Mouse (Mus musculus) brain, embryonic 18.5 days (tissue): Measurements from ENCODE around the gene Ccdc3.
"Not testable (repeated sequence)": the region's sequence is repeated elsewhere in the genome, so short reads cannot be mapped to it uniquely, and the experiment has no call there.

Experiments
- DNase-seq: peaks from one replicate; pipeline ENCODE4 v3.0.0-alpha.2; 2012; ENCODE audit warnings: low read depth, low spot score

Ccdc3 gene

DNA sequence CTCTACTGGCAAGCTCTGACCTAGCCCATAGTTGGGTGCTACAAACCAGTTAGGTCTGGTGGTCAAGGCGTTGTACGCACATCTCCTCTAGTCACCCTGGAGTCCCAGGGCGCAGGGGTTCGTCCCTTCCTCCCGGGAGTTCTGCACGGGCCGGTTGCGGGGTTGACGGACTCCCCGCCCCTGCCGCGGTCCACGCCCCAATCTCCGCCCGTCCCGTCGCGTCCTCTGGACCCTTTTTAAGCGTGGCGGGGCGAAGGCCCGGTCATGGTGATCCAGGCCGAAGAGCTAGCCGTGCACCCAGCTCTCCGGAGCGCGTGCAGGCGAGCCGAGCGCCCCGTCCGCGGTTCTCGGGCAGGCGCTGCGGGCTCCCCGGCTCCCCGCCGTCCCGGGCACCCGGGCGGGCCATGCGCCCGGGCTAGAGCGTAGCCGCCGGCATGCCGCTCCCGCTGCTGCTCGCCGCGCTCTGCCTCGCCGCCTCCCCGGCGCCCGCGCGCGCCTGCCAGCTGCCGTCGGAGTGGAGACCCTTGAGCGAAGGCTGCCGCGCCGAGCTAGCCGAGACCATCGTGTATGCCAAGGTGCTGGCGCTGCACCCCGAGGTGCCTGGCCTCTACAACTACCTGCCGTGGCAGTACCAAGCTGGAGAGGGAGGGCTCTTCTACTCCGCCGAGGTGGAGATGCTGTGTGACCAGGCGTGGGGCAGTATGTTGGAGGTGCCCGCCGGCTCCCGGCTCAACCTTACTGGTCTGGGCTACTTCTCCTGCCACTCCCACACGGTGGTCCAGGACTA lies at the start of gene Ccdc3:
Gene Ccdc3, plus strand, starts transcription at position 277 of the 787 bp plus-strand sequence.
- DNase-seq = no peak

GRCm38 (mm10) chr2:5090385-5090784 lies 47.2 kb upstream of the Ccdc3 start:
- not testable (repeated sequence) for DNase-seq

DNA sequence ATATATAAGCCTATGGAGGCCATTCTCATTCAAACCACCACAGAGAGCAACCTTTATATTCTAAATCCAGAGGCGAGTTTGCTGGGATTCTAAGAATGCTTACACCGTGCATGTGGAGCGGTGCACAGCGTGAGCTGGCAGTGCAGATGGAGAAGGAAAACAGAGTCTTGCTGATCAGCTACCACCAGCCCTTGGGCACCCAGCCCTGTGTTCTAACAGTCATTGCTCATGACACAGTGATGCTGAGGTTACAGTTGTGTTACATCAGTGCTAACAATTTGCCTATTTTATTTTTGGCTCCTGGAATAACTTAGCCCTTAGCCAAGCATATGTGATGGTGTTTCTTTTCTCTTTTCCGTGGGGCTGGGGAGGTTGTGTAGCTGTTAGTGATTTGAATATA lies 42.7 kb upstream of the Ccdc3 start:
- no peak for DNase-seq

GRCm38 (mm10) chr2:5095316-5095715 lies 42.3 kb upstream of the Ccdc3 start:
- DNase-seq = no peak

GRCm38 (mm10) chr2:5097786-5098445 lies 39.7 kb upstream of the Ccdc3 start:
- no peak for DNase-seq

DNA sequence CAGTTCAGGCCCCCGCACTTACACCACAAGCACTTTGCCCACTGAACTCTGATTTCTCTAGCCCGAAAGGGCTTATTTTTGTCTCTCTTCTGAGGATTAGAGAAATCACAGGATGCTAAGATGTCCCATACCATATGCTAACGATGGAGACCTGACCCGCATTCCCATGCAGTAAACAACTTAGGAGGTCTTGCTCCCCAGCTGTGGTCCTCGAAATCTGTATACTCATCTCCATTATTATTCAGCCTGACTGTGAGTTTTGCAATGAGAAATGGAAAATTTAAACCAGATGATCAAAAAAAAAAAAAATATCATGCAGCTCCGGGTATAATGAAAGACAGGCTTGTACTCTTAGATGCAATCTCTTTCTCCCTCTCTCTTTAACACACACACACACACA lies 38.4 kb upstream of the Ccdc3 start:
- DNase-seq = no peak

- DNase-seq = no peak
These were observed 35.8 kb upstream of the Ccdc3 start for GRCm38 (mm10) chr2:5101743-5102245.

DNA sequence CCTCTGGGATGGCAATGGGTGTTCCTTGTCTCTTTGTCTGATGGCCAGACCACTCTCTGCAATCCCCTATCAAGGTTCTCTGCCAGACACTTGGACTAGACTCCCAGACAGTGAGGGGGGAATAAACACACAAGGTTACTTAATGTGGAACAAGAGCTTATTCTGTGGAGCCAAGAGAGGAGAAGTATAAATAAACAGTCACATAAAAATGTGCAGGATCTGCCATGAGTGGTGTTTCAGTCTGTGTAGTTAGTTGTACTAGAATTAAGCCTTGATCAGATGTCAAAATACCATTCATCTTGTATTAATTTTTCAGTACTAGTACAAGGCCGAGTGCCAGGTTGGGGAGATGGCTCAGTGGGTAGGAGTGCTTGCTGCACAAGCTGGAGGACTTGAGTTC lies 34.7 kb upstream of the Ccdc3 start:
- no peak for DNase-seq

GRCm38 (mm10) chr2:5112785-5113291 lies 24.7 kb upstream of the Ccdc3 start:
- no peak for DNase-seq

- DNase-seq = no peak
These were observed 23.2 kb upstream of the Ccdc3 start for GRCm38 (mm10) chr2:5114386-5114785.

GRCm38 (mm10) chr2:5116856-5117532 lies 20.6 kb upstream of the Ccdc3 start:
- no peak for DNase-seq

DNA sequence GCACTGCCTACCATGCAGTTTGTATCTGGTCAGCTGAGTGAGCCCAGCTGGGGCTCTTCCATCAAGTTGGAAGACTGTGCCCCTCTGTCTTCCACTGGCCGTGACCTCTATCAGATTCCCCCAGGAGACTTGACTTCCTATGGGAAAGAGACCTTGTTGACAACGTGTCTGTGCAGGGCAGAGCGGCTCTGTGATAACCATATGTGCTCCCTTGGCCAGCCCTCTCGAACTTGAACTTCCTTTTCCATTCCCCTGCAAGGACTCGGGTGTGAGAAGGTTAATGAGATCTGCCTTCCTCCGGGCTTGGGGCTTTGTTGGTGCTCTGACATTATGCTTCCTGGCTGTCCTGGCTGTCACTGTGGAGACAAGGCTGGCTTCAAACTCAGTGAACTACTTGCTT lies 12.1 kb upstream of the Ccdc3 start:
- no peak for DNase-seq

DNA sequence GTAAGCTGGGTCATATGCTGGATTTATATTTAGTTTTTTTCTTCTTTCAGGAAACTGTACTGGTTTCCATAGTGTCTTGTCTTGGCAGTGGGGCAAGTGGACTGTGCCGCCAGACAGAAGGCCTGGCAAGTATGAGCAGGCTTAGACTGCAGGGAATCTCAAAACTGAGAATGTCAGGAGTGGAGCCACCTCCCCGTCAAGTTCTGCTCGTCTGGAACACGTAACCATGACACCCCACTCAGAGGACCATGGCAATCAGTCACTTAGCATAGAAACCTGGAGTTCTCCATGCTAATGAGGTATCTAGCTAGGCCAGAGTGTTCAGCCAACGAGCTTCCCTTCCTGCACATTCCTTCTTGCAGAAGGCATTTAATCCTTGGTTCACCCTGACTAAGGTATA lies 10.2 kb upstream of the Ccdc3 start:
- DNase-seq = no peak

DNA sequence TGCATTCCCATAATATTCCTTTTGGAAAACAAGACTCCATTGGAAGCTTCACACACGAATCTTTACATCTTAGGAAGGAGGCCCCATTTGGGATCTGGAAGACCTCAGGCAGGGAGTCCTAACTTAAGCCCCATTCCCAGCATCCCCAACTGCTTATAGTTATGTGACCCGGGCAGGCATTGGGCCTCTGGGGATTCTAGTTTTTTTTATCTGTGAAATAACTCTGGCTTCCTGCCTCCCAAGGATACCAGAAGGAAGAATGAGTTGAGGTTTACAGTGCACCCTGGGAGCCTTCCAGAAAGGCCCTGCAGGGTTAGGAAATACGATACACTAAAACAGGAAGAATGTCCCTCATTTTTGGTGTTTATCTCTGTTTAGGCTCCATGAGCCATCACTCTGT lies 8.5 kb upstream of the Ccdc3 start:
- no peak for DNase-seq

DNA sequence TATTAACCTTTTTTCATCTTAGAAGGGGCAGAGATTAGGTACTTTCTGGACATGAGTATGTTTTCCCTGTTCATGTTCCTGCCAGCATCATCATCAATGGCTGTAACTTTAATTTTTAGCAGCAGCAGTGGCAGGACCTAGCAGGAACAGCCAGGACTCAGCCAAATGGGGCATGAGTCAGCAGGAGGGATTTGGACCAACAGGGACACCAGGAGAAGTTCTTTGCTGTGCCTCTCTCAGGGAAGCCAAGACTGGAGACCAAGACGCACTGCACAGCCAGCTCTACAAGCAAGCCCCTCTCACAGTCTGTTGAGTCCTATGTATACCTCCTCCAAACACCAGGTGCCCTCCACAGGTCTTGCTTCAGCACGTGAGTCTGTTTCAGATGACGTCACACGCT lies 5.5 kb upstream of the Ccdc3 start:
- no peak for DNase-seq

DNA sequence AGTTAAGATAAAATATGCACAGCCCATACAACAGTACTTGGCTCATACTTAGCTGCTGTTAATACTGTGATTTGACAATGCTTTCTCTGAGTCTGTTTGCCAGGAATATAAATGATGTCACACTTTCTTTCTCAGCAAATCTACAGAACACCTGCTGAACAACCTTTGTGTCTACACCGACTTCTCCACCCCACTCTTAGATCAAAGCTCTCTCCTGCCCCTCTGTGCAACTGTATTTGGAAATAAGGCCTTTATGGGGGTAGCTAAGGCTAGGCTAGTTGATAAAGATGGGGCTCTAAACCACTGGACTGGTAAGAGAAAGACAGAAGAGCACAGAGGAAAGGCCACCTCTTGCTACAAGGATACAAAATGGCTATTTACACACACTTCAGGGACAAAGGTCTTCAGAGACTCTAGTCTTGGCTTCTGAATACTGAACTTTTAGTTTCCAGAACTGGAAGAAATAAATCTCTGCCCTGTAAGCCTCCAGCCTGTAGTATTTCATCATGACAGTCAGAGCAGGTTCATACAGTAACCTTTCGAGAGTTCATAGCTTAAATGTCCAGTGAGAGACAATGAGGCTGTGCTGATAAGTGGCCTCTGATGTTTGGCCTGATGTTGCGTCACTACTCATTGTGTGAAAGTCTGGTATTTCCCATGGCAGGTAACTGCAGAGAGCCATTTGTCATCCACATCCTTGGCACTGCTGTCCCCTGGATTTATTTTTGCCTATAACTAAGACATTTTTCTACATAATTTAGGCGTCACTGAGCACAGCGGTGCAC lies 2.4 kb upstream of the Ccdc3 start:
- no peak for DNase-seq

GRCm38 (mm10) chr2:5139961-5140360 lies 2.4 kb downstream of the Ccdc3 start:
- no peak for DNase-seq

GRCm38 (mm10) chr2:5144446-5144845 lies 6.9 kb downstream of the Ccdc3 start:
- DNase-seq = no peak

GRCm38 (mm10) chr2:5147907-5148306 lies 10.3 kb downstream of the Ccdc3 start:
- DNase-seq = no peak

DNA sequence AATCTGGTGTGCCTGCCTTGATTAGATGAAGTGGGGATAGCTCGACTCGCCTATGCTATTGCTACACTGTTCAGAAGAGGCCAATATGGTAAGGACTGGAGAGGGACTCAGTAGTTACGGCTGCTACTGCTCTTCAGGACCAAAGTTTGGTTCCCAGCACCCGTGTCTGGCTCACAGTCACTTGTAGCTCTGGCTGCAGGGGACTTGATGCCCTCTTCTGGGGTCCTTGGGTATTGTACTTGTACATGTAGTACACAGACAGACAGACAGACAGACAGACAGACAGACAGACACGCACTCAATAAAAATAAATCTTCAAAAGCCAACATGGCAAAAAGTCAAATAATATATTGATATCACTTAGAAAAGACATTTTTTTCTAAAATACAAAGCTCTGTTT lies 17.1 kb downstream of the Ccdc3 start:
- DNase-seq = no peak

DNA sequence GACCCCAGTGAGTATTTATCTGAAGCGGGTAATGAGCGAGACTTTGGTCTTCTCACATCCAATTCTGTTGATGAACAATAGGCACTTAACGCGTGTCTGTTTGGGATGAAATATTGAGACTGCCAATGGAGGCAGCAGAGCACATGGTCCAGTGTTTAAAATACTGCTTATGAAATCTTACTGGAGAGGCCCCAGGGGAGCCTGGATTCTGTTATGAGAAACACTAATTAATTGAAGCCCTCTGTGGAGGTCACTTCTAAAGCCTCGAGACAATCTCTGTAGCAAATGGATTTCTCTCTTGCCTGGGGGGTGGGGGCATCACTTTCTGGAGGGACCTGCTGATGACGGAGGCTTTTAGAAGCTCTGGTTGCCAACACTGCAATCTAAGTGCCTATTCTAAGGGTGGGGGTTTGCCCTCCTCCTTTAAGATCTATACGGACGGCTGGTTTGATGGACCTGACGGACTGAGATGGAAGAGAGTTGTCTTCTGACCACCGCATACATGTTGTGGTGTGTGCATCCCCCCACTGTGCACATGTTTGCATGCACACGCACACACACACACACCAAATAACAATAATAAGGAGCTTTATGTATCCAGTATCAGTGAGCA lies 22.8 kb downstream of the Ccdc3 start:
- no peak for DNase-seq
